Mouse (Mus musculus) 416B (cell line): ENCODE data around the gene Crebzf.

Experiments used
- DNase-seq: peaks from one replicate; pipeline ENCODE4 v3.0.0; 2011; ENCODE audit warnings: low read depth

Crebzf gene

DNA sequence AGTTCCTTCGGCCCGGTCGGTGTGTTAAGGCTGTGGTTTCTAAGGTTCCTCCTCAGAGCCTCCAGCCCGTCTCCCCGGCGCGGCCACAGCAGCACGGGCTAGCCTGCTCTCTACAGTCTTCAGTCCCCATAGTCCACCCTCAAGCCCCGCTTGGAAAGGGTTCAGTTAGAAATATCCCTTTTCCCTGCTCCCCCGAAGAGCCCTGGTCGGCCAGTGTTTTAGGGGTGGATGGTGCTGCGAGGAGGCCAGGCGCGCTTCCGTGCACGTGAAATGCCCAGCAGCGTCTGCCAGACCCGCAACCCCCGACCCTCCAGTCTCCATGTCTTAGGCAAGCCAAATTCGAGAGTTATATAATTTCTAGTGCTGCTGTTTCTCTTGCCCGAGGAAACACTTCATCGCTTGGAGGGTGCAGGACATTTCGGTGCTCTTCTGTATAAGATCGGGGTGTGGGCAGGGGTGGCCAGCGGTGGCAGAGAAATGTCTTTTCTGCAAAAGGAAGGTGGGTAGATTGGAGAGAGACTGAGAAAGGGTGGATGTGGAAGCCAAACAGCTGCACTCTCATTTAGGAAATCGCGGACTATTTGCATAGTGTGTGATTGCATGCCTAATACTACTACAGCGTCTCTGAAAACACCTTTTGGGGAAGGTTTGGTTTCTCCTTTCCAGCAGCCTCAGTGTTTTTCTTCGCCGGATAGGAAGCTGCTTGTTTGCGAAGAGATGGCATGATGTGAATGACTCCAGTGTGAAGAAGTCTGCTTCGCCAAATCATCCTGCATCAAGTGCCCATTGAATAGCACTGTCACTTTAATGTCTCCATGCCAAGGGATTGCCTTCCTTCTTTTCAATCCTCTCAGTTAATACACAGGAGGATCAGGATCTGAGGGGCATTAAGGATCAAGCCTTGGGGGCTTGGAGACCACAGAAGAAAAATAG is 34.0 kb downstream of the Crebzf start, which contains the start of gene Dlg2:
TSS of gene Dlg2 (plus strand) at position 360 of the 933 bp plus-strand sequence.
- DNase-seq, result no peak

DNA sequence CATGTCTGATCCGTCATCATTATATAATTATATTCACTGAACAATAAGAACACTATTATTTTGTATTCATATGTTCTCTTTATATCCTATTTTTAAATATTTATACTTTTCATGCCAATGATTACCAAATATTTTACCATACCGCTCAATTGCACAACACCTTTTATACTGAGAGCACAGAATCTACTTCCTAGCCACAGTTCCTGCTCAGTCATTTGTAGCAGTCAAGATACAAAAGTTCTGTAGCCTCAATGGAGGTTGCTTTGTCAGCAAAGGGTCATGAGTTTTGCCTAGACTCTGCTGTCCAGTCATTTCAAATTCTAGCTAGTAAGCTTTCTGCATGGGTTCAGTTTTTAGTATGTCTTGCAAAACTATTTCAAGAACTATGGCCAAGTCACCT is 40.1 kb downstream of the Crebzf start:
- peak; percentile 33 for DNase-seq
